Mouse (Mus musculus): Measurements from ENCODE around the gene Tmem125.

- no peak for TF ChIP-seq POLR2A (IDR thresholded peaks at IDR 0.05; ENCODE audit: borderline replicate concordance, control insufficient read depth, low read depth, low read length)
- TF ChIP-seq CTCF (IDR thresholded peaks at IDR 0.05; ENCODE audit: control insufficient read depth, insufficient read depth, low read length), result no peak
Measured at GRCm38 (mm10) chr4:118500171-118500724, 43.6 kb downstream of the Tmem125 start.
